Mouse (Mus musculus) effector memory CD4-positive, alpha-beta T cell, adult 5 months (primary cell): Measurements from ENCODE around the gene Mcrip2. TPM values are rescaled to one million over a fixed set of nuclear protein-coding genes. Genes with fewer than 3 reads are reported as not detected.

Experiments used
- polyA plus RNA-seq: library from polyadenylated mRNA; unstranded; fragments of 100-300 nt; shearing (Covaris generic); gene quantifications from one replicate; pipeline ENCODE4 v1.2.1, GENCODE M21; 2017

Mcrip2 gene
- polyA plus RNA-seq, result 18.5 TPM

DNA sequence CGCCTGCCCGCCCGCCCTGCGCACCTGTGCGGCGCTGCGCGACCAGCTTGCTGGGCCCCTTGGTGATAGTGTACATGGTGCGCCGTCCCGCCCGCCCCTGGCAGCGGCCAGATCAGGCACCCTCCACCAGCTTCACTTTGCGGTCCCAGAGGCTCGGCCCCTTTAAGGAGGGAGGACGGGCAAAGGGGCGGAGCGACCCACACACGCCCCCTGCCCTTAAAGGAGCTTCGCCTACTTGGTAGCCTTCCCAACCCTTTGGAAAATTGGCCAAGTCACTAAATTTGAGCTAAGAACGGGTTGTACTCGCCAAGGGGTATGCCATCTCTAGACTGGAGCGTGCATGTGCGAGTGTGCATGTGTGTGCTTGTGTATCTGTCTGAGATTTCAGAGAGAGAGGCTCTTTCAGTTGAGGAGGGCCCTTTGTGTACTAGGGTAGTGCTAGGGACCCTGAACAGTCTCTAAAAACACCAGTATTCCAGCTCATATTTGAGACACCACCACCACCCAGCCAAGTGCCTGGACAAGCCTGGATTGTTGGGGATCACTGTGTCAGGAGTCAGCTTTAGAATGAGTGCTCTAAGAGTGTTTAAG lies at the start of gene Mcrip2:
TSS of gene Mcrip2 (minus strand) at position 164 of the 591 bp plus-strand sequence.

DNA sequence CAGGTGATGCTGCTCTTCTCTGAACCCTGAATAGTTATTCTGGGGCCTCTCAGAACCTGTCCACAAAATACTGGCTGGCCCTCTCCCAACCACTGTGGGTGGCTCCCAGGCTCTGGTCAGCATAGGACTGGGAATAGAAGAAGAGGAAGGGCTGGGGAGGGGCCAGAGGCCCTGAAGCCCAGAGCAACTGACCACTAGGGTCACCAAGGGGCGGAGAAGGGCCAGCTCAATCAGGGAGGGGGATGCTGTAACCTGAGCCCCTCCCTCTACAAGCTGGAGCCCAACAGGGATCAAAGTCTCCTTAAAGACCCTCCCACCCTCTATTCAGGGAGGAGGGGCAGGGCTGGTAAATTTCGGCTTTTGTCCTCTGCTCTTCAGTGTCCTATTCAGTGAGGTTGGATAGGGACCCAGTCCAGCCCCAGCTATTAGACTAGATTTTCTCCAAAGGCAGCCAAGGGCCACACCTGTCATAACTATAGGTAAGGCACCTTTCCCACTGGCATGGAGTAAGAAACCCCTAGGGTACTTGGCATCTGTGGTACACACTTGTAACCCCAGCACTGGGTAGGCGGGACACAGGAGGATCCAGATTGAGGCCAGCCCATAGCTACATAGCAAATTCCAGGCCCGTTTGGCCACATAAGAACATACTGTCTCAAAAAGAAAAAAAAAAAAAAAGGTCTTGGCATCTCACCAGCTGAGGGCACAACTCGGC lies 11.8 kb upstream of the Mcrip2 start, which contains the start of gene Wfikkn1:
TSS of gene Wfikkn1 (minus strand) at position 663 of the 715 bp plus-strand sequence.

DNA sequence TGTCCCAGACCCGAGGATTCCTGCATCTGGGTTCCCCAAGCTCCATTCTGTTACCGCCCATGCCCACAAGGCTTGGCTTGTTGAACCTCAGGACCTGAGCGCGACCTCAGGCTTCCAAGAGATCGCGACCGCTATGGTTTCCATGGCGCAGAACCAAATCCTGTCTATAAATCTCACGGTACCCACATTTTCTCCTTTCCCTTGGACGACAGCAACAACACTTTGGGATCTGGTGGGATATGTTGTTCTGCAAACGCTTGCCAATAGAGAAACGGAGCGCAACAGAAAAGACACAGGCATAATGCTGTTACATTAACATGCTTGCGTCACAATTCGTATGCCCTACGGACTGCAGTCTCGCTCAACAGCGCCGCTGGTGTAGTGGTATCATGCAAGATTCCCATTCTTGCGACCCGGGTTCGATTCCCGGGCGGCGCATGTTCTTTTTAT lies 6.2 kb upstream of the Mcrip2 start, which contains the start of gene Mettl26:
TSS of gene Mettl26 (plus strand) at position 354 of the 450 bp plus-strand sequence.

DNA sequence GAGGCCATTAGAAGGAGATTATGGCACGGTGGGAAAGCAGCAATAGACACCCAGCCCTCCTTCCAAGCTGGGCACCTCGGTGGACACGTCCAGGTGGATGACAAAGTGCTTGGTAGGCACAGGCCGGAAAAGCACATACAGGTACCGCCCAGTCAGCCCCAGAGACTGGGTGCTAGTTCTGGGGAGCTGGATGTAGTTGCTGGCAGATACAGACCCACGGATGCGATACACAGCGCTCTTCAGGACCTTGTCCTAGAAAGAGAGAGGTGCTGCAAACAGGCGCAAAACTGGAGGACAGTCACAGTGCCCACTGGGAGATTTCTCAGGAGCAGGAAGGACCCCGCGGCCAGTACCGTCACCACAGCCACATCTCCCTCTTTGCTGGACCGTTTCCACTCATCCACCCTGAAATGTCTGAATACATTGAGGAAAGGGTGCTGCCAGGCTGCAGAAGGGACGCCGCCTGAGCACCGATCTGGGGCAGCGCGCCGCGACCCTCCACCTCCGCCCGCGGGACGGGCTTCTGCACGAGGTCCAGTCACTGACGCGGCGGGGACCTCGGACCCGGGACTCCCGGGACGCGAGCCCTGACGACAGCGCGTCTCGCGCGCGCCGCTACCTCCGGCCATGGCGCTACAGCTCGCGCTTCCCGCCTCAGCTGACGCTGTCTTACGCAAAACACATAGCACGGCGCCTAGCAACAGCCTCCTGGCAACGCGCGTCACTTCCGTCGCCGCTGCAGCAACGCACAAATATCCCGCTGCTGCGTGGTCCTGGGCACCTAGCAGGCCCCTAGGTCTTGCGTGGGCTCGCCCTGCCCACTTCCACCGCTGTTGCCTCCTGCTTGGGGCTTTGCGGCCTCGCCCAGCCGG lies 7.5 kb downstream of the Mcrip2 start, which contains the start of gene Wdr90:
TSS of gene Wdr90 (minus strand) at position 670 of the 872 bp plus-strand sequence.

DNA sequence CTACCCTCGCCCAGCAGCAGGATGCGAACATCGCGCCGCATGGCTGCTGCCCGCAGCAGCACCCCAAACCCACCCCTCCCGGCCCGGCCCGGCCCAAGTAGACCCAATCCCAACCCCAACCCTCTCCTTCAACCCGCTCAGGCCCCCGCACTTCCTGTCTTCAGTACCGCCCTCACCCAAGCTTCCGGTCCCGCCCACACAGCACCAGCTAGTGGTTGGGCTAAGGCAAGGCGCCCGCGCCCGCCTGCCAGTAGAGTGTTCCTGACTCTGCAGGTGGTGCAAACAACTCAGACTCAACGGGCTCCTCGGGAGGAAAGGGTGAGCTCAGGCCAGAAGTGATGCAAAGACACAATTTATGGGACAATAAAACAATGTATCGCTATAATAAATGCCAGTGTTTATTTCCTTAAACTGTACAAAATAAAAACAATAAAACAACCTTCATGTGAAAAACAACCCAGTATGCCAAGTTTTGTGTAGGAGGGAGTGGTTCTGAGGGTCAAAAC lies 24.1 kb downstream of the Mcrip2 start, which contains the start of gene Rhot2:
TSS of gene Rhot2 (minus strand) at position 456 of the 506 bp plus-strand sequence.

DNA sequence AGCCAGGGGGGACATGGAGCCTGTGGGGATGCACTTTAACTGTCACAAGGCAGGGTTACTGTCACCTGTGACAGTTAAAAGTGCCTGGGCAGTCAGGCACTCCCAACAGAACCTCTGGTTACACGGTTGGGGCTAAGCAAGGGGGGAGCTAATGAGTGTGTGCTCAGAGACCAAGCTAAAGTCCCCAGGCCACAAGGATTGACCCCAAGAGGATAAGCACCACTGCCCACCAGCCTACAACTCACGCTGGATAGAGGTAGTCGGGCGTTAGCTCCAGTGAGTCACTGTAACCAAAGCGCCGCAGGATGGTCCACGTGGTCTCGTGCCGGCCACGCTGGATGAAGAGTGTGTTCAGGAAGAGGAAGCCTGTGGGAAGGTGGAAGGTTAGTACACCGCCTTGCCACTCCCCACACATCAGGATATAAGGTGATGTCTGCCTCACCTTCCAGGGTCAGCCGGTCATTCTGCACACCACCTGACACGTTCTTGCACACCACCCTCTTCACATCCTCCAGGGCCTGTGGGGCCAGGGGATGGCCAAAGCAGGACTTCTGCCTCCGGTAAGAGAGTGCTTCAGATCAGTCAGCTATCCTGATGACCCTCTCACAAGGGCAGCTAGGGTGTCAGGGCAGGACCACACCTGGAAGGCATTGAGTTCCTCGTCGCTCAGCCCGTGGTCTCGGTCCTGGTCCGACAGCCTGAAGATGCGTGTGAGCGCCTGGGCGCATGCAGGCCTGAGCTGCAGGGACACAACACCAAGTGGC lies 27.3 kb downstream of the Mcrip2 start, which contains the start of gene Gm20683:
TSS of gene Gm20683 (minus strand) at position 647 of the 764 bp plus-strand sequence.

DNA sequence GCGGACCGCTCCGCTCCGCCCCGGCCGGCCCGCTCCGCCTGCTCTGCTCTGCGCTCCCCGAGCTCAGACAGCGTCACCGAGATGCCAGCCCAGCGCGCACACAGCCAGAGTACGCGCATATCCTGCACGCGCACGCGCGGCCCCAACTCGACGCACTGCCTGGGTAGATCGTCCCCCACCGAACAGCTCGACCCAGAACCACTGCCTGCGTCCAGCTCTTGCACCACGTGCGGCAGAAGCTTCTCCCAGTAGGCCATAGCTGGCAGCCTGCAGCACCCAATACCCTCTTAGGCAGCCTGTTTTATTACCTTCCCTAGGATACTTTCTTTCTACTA lies 31.5 kb downstream of the Mcrip2 start, which contains the start of gene Rhbdl1:
TSS of gene Rhbdl1 (minus strand) at position 220 of the 335 bp plus-strand sequence.

DNA sequence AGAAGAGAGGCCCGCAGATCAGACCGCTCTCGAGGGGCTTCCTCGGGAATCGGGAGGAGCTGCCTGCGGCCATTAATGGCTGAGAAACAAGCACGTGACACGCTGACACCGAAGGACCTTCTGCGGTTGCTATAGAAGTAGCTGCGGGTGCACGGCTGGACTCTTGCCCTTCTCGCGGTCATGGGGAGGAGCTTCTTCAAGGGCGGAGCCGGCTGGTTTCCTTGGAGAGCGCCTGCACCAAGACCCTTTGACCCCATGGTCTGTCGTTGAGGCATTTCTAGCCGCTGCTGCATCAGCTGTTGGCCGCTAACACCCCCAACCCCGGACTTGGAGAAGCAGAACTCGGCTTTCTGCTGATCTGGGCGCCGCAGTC lies 35.3 kb downstream of the Mcrip2 start, which contains the start of gene Stub1:
TSS of gene Stub1 (minus strand) at position 114 of the 373 bp plus-strand sequence.

DNA sequence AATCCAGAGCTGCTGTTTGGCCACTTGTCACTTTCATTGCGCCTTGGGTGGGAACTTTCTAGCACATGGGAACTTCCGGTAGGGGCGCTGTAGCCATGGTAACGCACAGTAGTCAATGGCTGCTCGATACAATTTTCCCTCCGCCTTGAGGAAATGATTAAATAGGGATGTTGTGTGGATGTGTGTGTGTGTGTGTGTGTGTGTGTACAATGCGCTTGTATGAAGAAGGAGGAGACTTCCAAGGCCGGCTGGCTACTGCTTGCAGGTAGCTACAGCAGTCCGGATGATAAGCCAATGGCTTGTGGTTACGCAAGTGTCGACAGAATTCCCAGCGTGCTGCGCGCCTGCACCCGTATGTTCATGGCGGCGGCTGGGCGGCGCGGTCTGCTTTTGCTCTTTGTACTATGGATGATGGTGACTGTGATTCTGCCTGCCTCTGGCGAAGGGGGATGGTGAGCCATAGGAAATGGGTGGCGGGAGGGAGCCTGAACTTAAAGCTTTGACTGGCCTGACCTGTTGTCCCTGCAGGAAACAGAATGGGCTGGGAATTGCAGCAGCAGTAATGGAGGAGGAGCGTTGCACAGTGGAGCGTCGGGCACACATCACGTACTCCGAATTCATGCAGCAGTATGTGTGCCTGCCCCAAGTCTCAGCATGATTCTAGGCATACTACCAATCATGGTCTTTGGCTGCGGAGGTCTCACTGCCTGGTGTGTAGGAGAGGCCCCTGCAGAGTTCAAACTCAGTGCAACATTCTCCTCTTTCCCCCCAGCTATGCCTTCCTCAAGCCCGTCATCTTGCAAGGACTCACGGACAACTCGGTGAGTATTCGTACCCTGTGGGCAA lies 39.6 kb downstream of the Mcrip2 start, which contains the start of gene Jmjd8:
TSS of gene Jmjd8 (plus strand) at position 156 of the 846 bp plus-strand sequence.

DNA sequence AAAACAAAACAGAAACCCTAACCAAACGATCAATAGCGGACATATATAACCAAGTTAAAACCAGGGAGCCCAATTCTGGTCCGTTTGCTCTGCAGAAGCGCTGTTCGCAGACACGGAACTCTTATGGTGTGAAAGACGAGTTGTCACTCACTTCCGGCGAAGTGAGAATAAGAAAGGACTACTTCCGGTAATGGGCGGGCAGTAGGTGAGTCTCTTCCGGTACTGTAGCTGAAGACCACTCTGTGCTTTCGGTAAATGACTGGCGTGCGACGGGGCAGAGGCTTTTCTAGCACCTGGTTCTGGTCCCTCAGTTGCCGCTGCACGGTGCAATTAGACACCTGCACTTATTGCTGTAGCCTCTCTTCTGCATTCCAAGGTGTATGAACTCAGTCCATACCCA lies 45.1 kb downstream of the Mcrip2 start, which contains the start of gene Wdr24:
TSS of gene Wdr24 (plus strand) at position 176 of the 400 bp plus-strand sequence.

Other genes starting within 250 kb of the Mcrip2 start
- gene Gng13, start 151.6 kb downstream of the Mcrip2 start, polyA plus RNA-seq, result not detected
- 4.7 TPM for gene Chtf18, start 141.3 kb downstream of the Mcrip2 start, polyA plus RNA-seq
- gene Rpusd1, start 141.1 kb downstream of the Mcrip2 start, polyA plus RNA-seq, result 4.0 TPM
- gene Mslnl, start 132.7 kb downstream of the Mcrip2 start, polyA plus RNA-seq, result not detected
- gene Msln, start 114.4 kb downstream of the Mcrip2 start, polyA plus RNA-seq, result not detected
- gene Narfl, start 95.0 kb downstream of the Mcrip2 start, polyA plus RNA-seq, result 15.6 TPM
- 23.1 TPM for gene Haghl, start 83.1 kb downstream of the Mcrip2 start, polyA plus RNA-seq
- 0.29 TPM for gene Ccdc78, start 82.2 kb downstream of the Mcrip2 start, polyA plus RNA-seq
- gene Fam173a, start 75.9 kb downstream of the Mcrip2 start, polyA plus RNA-seq, result 125 TPM
- not detected for gene AC134908.4, start 73.1 kb downstream of the Mcrip2 start, polyA plus RNA-seq
- gene Metrn, start 71.6 kb downstream of the Mcrip2 start, polyA plus RNA-seq, result 28.1 TPM
- gene Fbxl16, start 59.7 kb downstream of the Mcrip2 start, polyA plus RNA-seq, result not detected
- 19.3 TPM for gene Wdr24, start 45.1 kb downstream of the Mcrip2 start, polyA plus RNA-seq
- 18.3 TPM for gene Jmjd8, start 39.9 kb downstream of the Mcrip2 start, polyA plus RNA-seq
- 126 TPM for gene Stub1, start 35.4 kb downstream of the Mcrip2 start, polyA plus RNA-seq
- gene Rhbdl1, start 31.5 kb downstream of the Mcrip2 start, polyA plus RNA-seq, result not detected
- 1.9 TPM for gene Gm20683, start 27.0 kb downstream of the Mcrip2 start, polyA plus RNA-seq
- 27.1 TPM for gene Rhot2, start 23.9 kb downstream of the Mcrip2 start, polyA plus RNA-seq
- 20.9 TPM for gene Wdr90, start 7.3 kb downstream of the Mcrip2 start, polyA plus RNA-seq
- 41.5 TPM for gene Mettl26, start 6.3 kb upstream of the Mcrip2 start, polyA plus RNA-seq
- 0.21 TPM for gene Wfikkn1, start 12.1 kb upstream of the Mcrip2 start, polyA plus RNA-seq
- 17.2 TPM for gene Rab40c, start 51.0 kb upstream of the Mcrip2 start, polyA plus RNA-seq
- gene Pigq, start 76.2 kb upstream of the Mcrip2 start, polyA plus RNA-seq, result 39.1 TPM
- gene Nhlrc4, start 76.2 kb upstream of the Mcrip2 start, polyA plus RNA-seq, result not detected
- not detected for gene A930017K11Rik, start 83.8 kb upstream of the Mcrip2 start, polyA plus RNA-seq
- 21.9 TPM for gene Capn15, start 117.0 kb upstream of the Mcrip2 start, polyA plus RNA-seq
- gene Rab11fip3, start 200.8 kb upstream of the Mcrip2 start, polyA plus RNA-seq, result 20.2 TPM
- 20.8 TPM for gene Decr2, start 221.6 kb upstream of the Mcrip2 start, polyA plus RNA-seq
- gene Nme4, start 226.8 kb upstream of the Mcrip2 start, polyA plus RNA-seq, result 16.4 TPM
- 35.2 TPM for gene Tmem8, start 244.5 kb upstream of the Mcrip2 start, polyA plus RNA-seq